Mouse (Mus musculus) stomach, postnatal 0 days (tissue): Measurements from ENCODE around the gene Cep152. TPM values are rescaled to one million over a fixed set of nuclear protein-coding genes. Genes with fewer than 3 reads are reported as not detected.

Source experiments
- ATAC-seq: fragments of 200-750 bp; cut with Nextera tagmentation; 2 replicates; pipeline ENCODE4 v1.8.0; 2017; ENCODE audit not compliant: low FRiP score, low TSS enrichment
- DNase-seq: peaks from one replicate; pipeline ENCODE4 v3.0.0-alpha.2; 2016; ENCODE audit warnings: low spot score
- H3K27ac ChIP-seq: fragments of 300-500 bp; sonication (generic); replicated peaks from 2 replicates; pipeline ENCODE4 v1.5.1; 2014; ENCODE audit warnings: mild to moderate bottlenecking, control low read depth
- H3K27me3 ChIP-seq: fragments of 300-500 bp; sonication (generic); 2 replicates; pipeline ENCODE4 v1.6.1; 2014; ENCODE audit warnings: low read length; ENCODE audit not compliant: control insufficient read depth, insufficient read depth
- H3K36me3 ChIP-seq: fragments of 300-500 bp; sonication (generic); 2 replicates; pipeline ENCODE4 v1.6.1; 2014; ENCODE audit warnings: low read length, mixed read lengths; ENCODE audit not compliant: control insufficient read depth, insufficient read depth
- H3K4me1 ChIP-seq: fragments of 300-500 bp; sonication (generic); replicated peaks from 2 replicates; pipeline ENCODE4 v1.6.1; 2014; ENCODE audit warnings: antibody characterized with exemption; ENCODE audit not compliant: control insufficient read depth, insufficient read depth
- H3K4me2 ChIP-seq: fragments of 300-500 bp; sonication (generic); replicated peaks from 2 replicates; pipeline ENCODE4 v1.6.1; 2014; ENCODE audit warnings: low read depth, mild to moderate bottlenecking, control low read depth, moderate library complexity
- H3K4me3 ChIP-seq: fragments of 300-500 bp; sonication (generic); 2 replicates; pipeline ENCODE4 v1.5.1; 2014; ENCODE audit warnings: low read depth, low read length, control low read depth
- H3K9ac ChIP-seq: fragments of 300-500 bp; sonication (generic); 2 replicates; pipeline ENCODE4 v1.6.1; 2014; ENCODE audit warnings: mild to moderate bottlenecking, low read length, control low read depth, mixed read lengths
- H3K9me3 ChIP-seq: fragments of 300-500 bp; sonication (generic); 2 replicates; pipeline ENCODE4 v1.6.1; 2016; ENCODE audit warnings: low read length; ENCODE audit not compliant: control insufficient read depth
- CTCF ChIP-seq: IDR thresholded peaks from 2 replicates; pipeline ENCODE4 v1.5.1; 2016; ENCODE audit warnings: antibody characterized with exemption, low read depth, mild to moderate bottlenecking, moderate library complexity
- EP300 ChIP-seq: optimal IDR thresholded peaks from 2 replicates; pipeline ENCODE3; 2016; ENCODE audit warnings: antibody characterized with exemption
- WGBS: fragments of 180-500 bp; shearing (Covaris S2); extraction: QIAGEN DNeasy Blood & Tissue Kit; methylation state at CpG from one replicate; pipeline ENCODE4 v1.1.7; 2014; 5-methylcytosine and 5-hydroxymethylcytosine counted together
- polyA plus RNA-seq: library from polyadenylated mRNA; unstranded; fragments of >200 nt; fragmentation: Nextera tagmentation; extraction: Ambion mirVana; gene quantifications from 2 replicates; pipeline ENCODE4 v1.2.1, GENCODE M21; 2015

Gene Cep152
- polyA plus RNA-seq, 1 experiment from 2014 or later, result 1.2 TPM

- H3K9ac ChIP-seq, result peak overlapping the region; percentile 31
These were observed 35.1 kb upstream of the Cep152 start for GRCm38 (mm10) chr2:125659823-125660536.

DNA sequence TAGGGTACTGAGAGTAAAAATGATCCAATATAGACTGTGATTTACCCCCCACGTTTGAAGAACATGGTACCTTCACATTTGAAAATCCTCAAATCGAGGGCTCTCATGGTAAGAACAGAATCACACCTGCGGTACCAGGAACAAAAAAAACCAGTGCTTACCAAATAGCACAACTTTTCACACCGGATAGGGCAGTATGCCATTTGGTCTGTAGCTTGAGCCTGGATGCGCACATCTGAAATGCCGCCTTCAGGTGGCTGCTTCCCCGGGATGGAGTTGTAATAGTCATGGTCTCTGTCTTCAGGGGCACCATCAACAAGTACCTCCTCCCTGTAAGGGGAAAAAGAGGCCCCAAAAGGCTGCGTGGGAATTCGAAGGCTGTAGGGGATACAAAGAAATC lies 30.5 kb upstream of the Cep152 start:
- H3K27ac ChIP-seq, result no peak overlapping the region
- H3K4me1 ChIP-seq, result no peaks in the 10 kb centered on the region
- WGBS, result 90% methylated on average over 9 of the region's 9 CpGs
- TF ChIP-seq EP300 (no peak), CTCF (no peak)
- no peak overlapping the region for H3K4me2 ChIP-seq
- H3K27me3 ChIP-seq, result no peaks in the 10 kb centered on the region
- no peak overlapping the region for H3K9ac ChIP-seq
- no peaks in the 10 kb centered on the region for H3K36me3 ChIP-seq
- H3K9me3 ChIP-seq, result no peaks in the 10 kb centered on the region
- H3K4me3 ChIP-seq, result no peak overlapping the region
- DNase-seq (no peak), ATAC-seq (no peak)

More at GRCm38 (mm10) chr2:125659823-125660536, 35.1 kb upstream of the Cep152 start:
- 13% methylated on average over 10 of the region's 10 CpGs for WGBS
- Histone ChIP-seq H3K4me3 (peak overlapping the region; percentile 28), H3K27me3 (no peaks in the 10 kb centered on the region), H3K9me3 (no peaks in the 10 kb centered on the region), H3K27ac (no peak overlapping the region), H3K36me3 (no peaks in the 10 kb centered on the region), H3K4me1 (no peaks in the 10 kb centered on the region), H3K4me2 (peak overlapping the region; percentile 55)
- TF ChIP-seq CTCF (peak; percentile 97), EP300 (no peak)
- peak; percentile 62 for DNase-seq
- peak; percentile 70 for ATAC-seq

GRCm38 (mm10) chr2:125653286-125653685 lies 28.4 kb upstream of the Cep152 start:
- H3K4me3 ChIP-seq, result no peak overlapping the region
- 89% methylated on average over 2 of the region's 2 CpGs for WGBS
- no peak overlapping the region for H3K4me2 ChIP-seq
- no peak for ATAC-seq
- no peak overlapping the region for H3K27ac ChIP-seq
- no peaks in the 10 kb centered on the region for H3K36me3 ChIP-seq
- no peaks in the 10 kb centered on the region for H3K27me3 ChIP-seq
- no peak for DNase-seq
- H3K9ac ChIP-seq, result no peak overlapping the region
- H3K9me3 ChIP-seq, result no peaks in the 10 kb centered on the region
- H3K4me1 ChIP-seq, result no peaks in the 10 kb centered on the region
- TF ChIP-seq EP300, result no peak
- TF ChIP-seq CTCF, result no peak

DNA sequence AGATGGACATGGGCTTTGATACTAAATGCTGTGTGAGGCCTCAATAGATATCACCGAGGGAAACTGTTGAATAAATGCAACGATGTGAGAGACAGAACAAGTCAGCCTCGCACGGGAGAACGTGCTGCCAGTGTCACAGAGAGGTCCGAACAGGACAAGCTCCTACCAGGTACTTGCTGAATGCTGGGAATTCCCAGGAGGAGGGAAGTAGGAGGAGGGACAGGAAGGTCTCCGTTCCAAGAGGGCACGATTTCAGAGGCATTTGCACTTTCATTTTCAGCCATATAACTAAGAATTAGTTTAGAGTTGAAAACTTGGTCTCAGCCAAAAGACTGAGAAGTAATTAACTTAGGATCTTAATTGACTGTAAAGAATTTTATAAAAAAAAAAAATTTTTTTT lies 26.6 kb upstream of the Cep152 start:
- no peak overlapping the region for H3K9ac ChIP-seq
- no peak for ATAC-seq
- 86% methylated on average over 8 of the region's 8 CpGs for WGBS
- no peaks in the 10 kb centered on the region for H3K4me1 ChIP-seq
- H3K27me3 ChIP-seq, result no peaks in the 10 kb centered on the region
- H3K4me3 ChIP-seq, result no peak overlapping the region
- no peak for DNase-seq
- H3K4me2 ChIP-seq, result no peak overlapping the region
- no peaks in the 10 kb centered on the region for H3K9me3 ChIP-seq
- no peak for TF ChIP-seq EP300
- TF ChIP-seq CTCF, result no peak
- H3K36me3 ChIP-seq, result no peaks in the 10 kb centered on the region
- H3K27ac ChIP-seq, result no peak overlapping the region

GRCm38 (mm10) chr2:125650742-125651352 lies 25.9 kb upstream of the Cep152 start:
- no peak; the same call in 1 of the 2 replicates for ATAC-seq
- no peak overlapping the region for H3K4me2 ChIP-seq
- TF ChIP-seq EP300 (no peak), CTCF (no peak)
- no peaks in the 10 kb centered on the region for H3K27me3 ChIP-seq
- no peaks in the 10 kb centered on the region for H3K9me3 ChIP-seq
- no peak overlapping the region for H3K27ac ChIP-seq
- no peaks in the 10 kb centered on the region for H3K4me1 ChIP-seq
- no peak overlapping the region for H3K9ac ChIP-seq
- 59% methylated on average over 14 of the region's 14 CpGs for WGBS
- no peak for DNase-seq
- H3K4me3 ChIP-seq, result no peak overlapping the region
- no peaks in the 10 kb centered on the region for H3K36me3 ChIP-seq

DNA sequence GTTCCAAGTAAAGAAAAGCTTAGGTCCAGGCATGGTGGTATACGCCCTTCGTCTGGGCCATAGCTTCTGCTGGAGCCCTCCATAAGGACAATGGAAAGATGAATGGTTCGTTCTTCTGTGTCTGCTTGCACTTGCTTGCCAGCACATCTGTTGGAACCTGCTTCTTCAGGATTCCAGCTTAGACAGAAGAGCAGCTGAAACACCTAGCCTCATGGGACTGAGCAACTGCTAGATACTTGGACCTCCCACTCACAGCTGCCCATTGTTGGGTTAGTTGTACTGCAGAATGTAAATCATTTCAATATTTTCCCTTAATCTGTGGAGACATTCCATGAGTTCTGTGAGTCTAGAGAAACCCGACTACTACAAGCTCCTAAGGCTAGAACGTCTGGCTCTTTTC lies 25.1 kb upstream of the Cep152 start:
- no peak overlapping the region for H3K27ac ChIP-seq
- 64% methylated on average over 5 of the region's 5 CpGs for WGBS
- DNase-seq (no peak), ATAC-seq (no peak)
- H3K36me3 ChIP-seq, result no peaks in the 10 kb centered on the region
- no peak overlapping the region for H3K4me3 ChIP-seq
- TF ChIP-seq EP300 (no peak), CTCF (no peak)
- no peaks in the 10 kb centered on the region for H3K27me3 ChIP-seq
- H3K9me3 ChIP-seq, result no peaks in the 10 kb centered on the region
- no peak overlapping the region for H3K9ac ChIP-seq
- no peak overlapping the region for H3K4me2 ChIP-seq
- no peaks in the 10 kb centered on the region for H3K4me1 ChIP-seq
